ENCODE assay signal across 7 mouse cellular contexts in genomic region chr16:31935091-31935979, GRCm38 (mm10). TPM values are rescaled to one million over a fixed set of nuclear protein-coding genes. Genes with fewer than 3 reads are reported as not detected.
DNase-seq lines count a peak whose midpoint lies in the region; ATAC-seq and TF ChIP-seq lines count a peak whose summit lies in the region.

No protein-coding gene starts in this region.

- no peak overlapping the region for H3K9ac ChIP-seq in lung, postnatal 0 days (replicated peaks; ENCODE audit: low read depth)
- peak overlapping the region; percentile 3 for H3K9ac ChIP-seq in limb, embryonic 14.5 days (ENCODE audit: low read depth, low read length, severe bottlenecking)

- TF ChIP-seq EP300 in lung, postnatal 0 days (IDR thresholded peaks at IDR 0.05), result no peak

- H3K4me1 ChIP-seq in lung, postnatal 0 days (ENCODE audit: insufficient read depth, low read depth, low read length), result peaks cover 11% of the 10 kb centered on the region; the same call in 1 of the 2 replicates
- peaks cover 3% of the 10 kb centered on the region for H3K4me1 ChIP-seq in lung, adult 2 months (ENCODE audit: control insufficient read depth, insufficient read depth, low read length)
- H3K4me1 ChIP-seq in limb, embryonic 14.5 days (ENCODE audit: control insufficient read depth, insufficient read depth, low read length), result peaks cover 10% of the 10 kb centered on the region

- H3K27ac ChIP-seq in lung, postnatal 0 days (ENCODE audit: low read length), result no peak overlapping the region
- H3K27ac ChIP-seq in limb, embryonic 14.5 days (replicated peaks; ENCODE audit: low read depth, low read length), result no peak overlapping the region

- ATAC-seq in lung, postnatal 0 days, result no peak
- ATAC-seq in granulocyte monocyte progenitor cell, adult 5-6 weeks (replicated peaks; ENCODE audit: poor library complexity, severe bottlenecking), result peak; percentile 61
- ATAC-seq in limb, embryonic 14.5 days (ENCODE audit: low FRiP score, low read depth), result no peak
- peak; percentile 22; the same call in 1 of the 2 replicates for ATAC-seq in neutrophil, adult 5-6 weeks (ENCODE audit: extremely low read depth, insufficient number of reproducible peaks, low FRiP score, poor library complexity, severe bottlenecking)

- peak; percentile 18 for DNase-seq in lung, postnatal 0 days (ENCODE audit: low spot score)
- DNase-seq in lung, adult 2 months, result no peak
- peak; percentile 54 to 59 for DNase-seq in cerebellum, postnatal 10 days
- DNase-seq in limb, embryonic 14.5 days (ENCODE audit: low spot score), result no peak
- DNase-seq in urinary bladder, postnatal 36 days (ENCODE audit: low spot score in 2 of 2), result no peak

- no peak for TF ChIP-seq CTCF in lung, postnatal 0 days (IDR thresholded peaks at IDR 0.05)
- TF ChIP-seq CTCF in lung, adult 2 months (IDR thresholded peaks at IDR 0.05; ENCODE audit: insufficient read depth, low read length), result no peak

- TF ChIP-seq POLR2A in lung, adult 2 months (IDR thresholded peaks at IDR 0.05; ENCODE audit: borderline replicate concordance, extremely low read depth, low read depth, low read length), result no peak
- no peak for TF ChIP-seq POLR2A in limb, embryonic 14.5 days (IDR thresholded peaks at IDR 0.05; ENCODE audit: borderline replicate concordance, extremely low read depth, insufficient read depth, insufficient read length)

- WGBS in lung, postnatal 0 days, result 6% methylated on average over 36 of the region's 36 CpGs
- WGBS in lung, adult 2 months, result 10% methylated on average over 36 of the region's 36 CpGs
- 5% methylated on average over 36 of the region's 36 CpGs for WGBS in limb, embryonic 14.5 days

- peak overlapping the region; percentile 36 for H3K4me2 ChIP-seq in lung, postnatal 0 days (replicated peaks; ENCODE audit: low read depth, low read length)
- H3K4me2 ChIP-seq in limb, embryonic 14.5 days (replicated peaks; ENCODE audit: low read depth, low read length, severe bottlenecking), result peak overlapping the region; percentile 95

- H3K27me3 ChIP-seq in lung, postnatal 0 days (replicated peaks; ENCODE audit: insufficient read depth, low read length), result peaks cover 23% of the 10 kb centered on the region; the same call in 1 of the 2 replicates
- peaks cover 38% of the 10 kb centered on the region for H3K27me3 ChIP-seq in limb, embryonic 14.5 days (ENCODE audit: control insufficient read depth, insufficient read depth, low read length)

- H3K9me3 ChIP-seq in lung, postnatal 0 days (ENCODE audit: low read length), result no peaks in the 10 kb centered on the region
- no peaks in the 10 kb centered on the region for H3K9me3 ChIP-seq in limb, embryonic 14.5 days (ENCODE audit: control insufficient read depth, low read length)

- no peaks in the 10 kb centered on the region for H3K36me3 ChIP-seq in lung, postnatal 0 days (ENCODE audit: insufficient read depth, low read length)
- no peaks in the 10 kb centered on the region for H3K36me3 ChIP-seq in limb, embryonic 14.5 days (ENCODE audit: control insufficient read depth, insufficient read depth, low read length)

- H3K4me3 ChIP-seq in lung, postnatal 0 days (ENCODE audit: low read depth, low read length), result 0 out of 2 replicates have a peak overlapping the region, but pooled peaks have one; percentile 14
- H3K4me3 ChIP-seq in lung, adult 2 months (replicated peaks; ENCODE audit: extremely low read depth, low read depth, low read length), result no peak overlapping the region
- H3K4me3 ChIP-seq in limb, embryonic 14.5 days (replicated peaks; ENCODE audit: low read length), result peak overlapping the region; percentile 28

RNA-seq across cellular contexts. Expression of gene Pigz, which starts 1.7 kb away (rescaled TPM):
- polyA plus RNA-seq in lung, postnatal 0 days (2015; fragmentation: Nextera tagmentation; extraction: Ambion mirVana), result 0.30 and 0.63 TPM in 2 replicates
- 4.8 and 5.5 TPM in 2 replicates for polyA plus RNA-seq in lung, adult 2 months (2012; rRNA removed)
- 0.47 TPM in 1 of 2 replicates, not detected in the other for total RNA-seq in granulocyte monocyte progenitor cell, adult 5-6 weeks (2014; fragmentation: Nextera tagmentation)
- total RNA-seq in granulocyte monocyte progenitor cell, adult 5-6 weeks (2017), result not detected in 2 replicates
- 0.20 and 0.35 TPM in 2 replicates for polyA plus RNA-seq in limb, embryonic 14.5 days (2012; rRNA removed)
- 0.32 and 0.50 TPM in 2 replicates for polyA plus RNA-seq in limb, embryonic 14.5 days (2014; fragmentation: Nextera tagmentation; extraction: Ambion mirVana)
- total RNA-seq in neutrophil, adult 5-6 weeks (2017), result not detected in 2 replicates

RNA-seq across cellular contexts. Expression of gene 0610012G03Rik, which starts 13.0 kb away (rescaled TPM):
- polyA plus RNA-seq in lung, postnatal 0 days (2015; fragmentation: Nextera tagmentation; extraction: Ambion mirVana), result 79.7 and 82.8 TPM in 2 replicates
- polyA plus RNA-seq in lung, adult 2 months (2012; rRNA removed), result 49.6 and 74.2 TPM in 2 replicates
- 26.4 and 32.7 TPM in 2 replicates for total RNA-seq in granulocyte monocyte progenitor cell, adult 5-6 weeks (2014; fragmentation: Nextera tagmentation)
- total RNA-seq in granulocyte monocyte progenitor cell, adult 5-6 weeks (2017), result 12.9 and 24.1 TPM in 2 replicates
- polyA plus RNA-seq in limb, embryonic 14.5 days (2012; rRNA removed), result 55.4 and 72.1 TPM in 2 replicates
- 99.4 and 100 TPM in 2 replicates for polyA plus RNA-seq in limb, embryonic 14.5 days (2014; fragmentation: Nextera tagmentation; extraction: Ambion mirVana)
- total RNA-seq in neutrophil, adult 5-6 weeks (2017), result 9.0 and 10.9 TPM in 2 replicates

RNA-seq across cellular contexts. Expression of gene Ncbp2, which starts 13.0 kb away (rescaled TPM):
- 38.6 and 48.5 TPM in 2 replicates for polyA plus RNA-seq in lung, postnatal 0 days (2015; fragmentation: Nextera tagmentation; extraction: Ambion mirVana)
- polyA plus RNA-seq in lung, adult 2 months (2012; rRNA removed), result 6.6 and 26.5 TPM in 2 replicates
- total RNA-seq in granulocyte monocyte progenitor cell, adult 5-6 weeks (2014; fragmentation: Nextera tagmentation), result 40.1 and 47.4 TPM in 2 replicates
- total RNA-seq in granulocyte monocyte progenitor cell, adult 5-6 weeks (2017), result 60.5 and 62.0 TPM in 2 replicates
- polyA plus RNA-seq in limb, embryonic 14.5 days (2012; rRNA removed), result 60.0 and 124 TPM in 2 replicates
- polyA plus RNA-seq in limb, embryonic 14.5 days (2014; fragmentation: Nextera tagmentation; extraction: Ambion mirVana), result 104 and 115 TPM in 2 replicates
- 13.9 and 15.1 TPM in 2 replicates for total RNA-seq in neutrophil, adult 5-6 weeks (2017)

RNA-seq across cellular contexts. Expression of gene Meltf, which starts 56.7 kb away (rescaled TPM):
- 0.04 TPM in 1 of 2 replicates, not detected in the other for polyA plus RNA-seq in lung, postnatal 0 days (2015; fragmentation: Nextera tagmentation; extraction: Ambion mirVana)
- 0.09 and 0.28 TPM in 2 replicates for polyA plus RNA-seq in lung, adult 2 months (2012; rRNA removed)
- 0.17 TPM in 1 of 2 replicates, not detected in the other for total RNA-seq in granulocyte monocyte progenitor cell, adult 5-6 weeks (2014; fragmentation: Nextera tagmentation)
- total RNA-seq in granulocyte monocyte progenitor cell, adult 5-6 weeks (2017), result not detected in 2 replicates
- 9.6 and 12.7 TPM in 2 replicates for polyA plus RNA-seq in limb, embryonic 14.5 days (2012; rRNA removed)
- polyA plus RNA-seq in limb, embryonic 14.5 days (2014; fragmentation: Nextera tagmentation; extraction: Ambion mirVana), result 2.3 and 3.1 TPM in 2 replicates
- total RNA-seq in neutrophil, adult 5-6 weeks (2017), result not detected in 2 replicates

Comparison
In these comparisons a context has a peak if more than half of its experiments do, and no peak if none do; other contexts are left out.
1. DNase-seq: peak in lung, postnatal 0 days (single experiment) and cerebellum, postnatal 10 days (2 of 2); none in lung, adult 2 months (single experiment), limb, embryonic 14.5 days (single experiment) and urinary bladder, postnatal 36 days (0 of 2).
2. ATAC-seq: peak in granulocyte monocyte progenitor cell, adult 5-6 weeks (single experiment) and neutrophil, adult 5-6 weeks (single experiment); none in lung, postnatal 0 days (single experiment) and limb, embryonic 14.5 days (single experiment).